ENCODE assay signal across 30 mouse cellular contexts in genomic region chr17:18858822-18859221, GRCm38 (mm10). TPM values are rescaled to one million over a fixed set of nuclear protein-coding genes. Genes with fewer than 3 reads are reported as not detected.
"Had no signal": no experiment of that assay in that cellular context is flagged by ENCODE, and none has a peak within 500 bp of the region (broad histone marks: within the 10 kb centered on the region; RNA-seq: fewer than 3 reads in every experiment).

No protein-coding gene starts in this region.

RNA-seq across cellular contexts. Expression of gene Vmn2r97, which starts 55.3 kb away (rescaled TPM):
- total RNA-seq: heart, postnatal 10 days; heart, postnatal 14 days; heart, postnatal 25 days; heart, postnatal 36 days; heart, postnatal 4 days; hindbrain, postnatal 0 days; layer of hippocampus, adult 18-20 months; layer of hippocampus, adult 2 months; layer of hippocampus, postnatal 10 days; layer of hippocampus, postnatal 14 days; layer of hippocampus, postnatal 36 days; left cerebral cortex, adult 18-20 months had no signal
- polyA plus RNA-seq: heart, embryonic 13.5 days; heart, embryonic 14.5 days; heart, embryonic 15.5 days; heart, postnatal 0 days; hindbrain, embryonic 10.5 days; hindbrain, embryonic 11.5 days; hindbrain, embryonic 12.5 days; hindbrain, embryonic 13.5 days; hindbrain, embryonic 15.5 days; hindbrain, postnatal 0 days; intestine, embryonic 14.5 days; intestine, embryonic 15.5 days; intestine, embryonic 16.5 days; intestine, postnatal 0 days; kidney, adult 2 months; kidney, embryonic 15.5 days; kidney, embryonic 16.5 days; kidney, postnatal 0 days; large intestine, adult 2 months had no signal
